Mouse (Mus musculus): ENCODE measurements at regions not wholly inside any gene's neighbourhood (a gene's known extent, or its start where the extent isn't known, plus 50 kb on each side); places are given as distances from the start of the nearest gene placed in this dataset.

GRCm38 (mm10) chr15:56158726-56159125 is 1318.7 kb downstream of the Slc22a22 start:
- TF ChIP-seq POLR2AphosphoS2 (IDR thresholded peaks at IDR 0.05; ENCODE audit: low read depth, low read length) (no peak), USF2 (conservative IDR thresholded peaks at IDR 0.05; ENCODE audit: low read depth, low read length) (no peak), RCOR1 (conservative IDR thresholded peaks at IDR 0.05; ENCODE audit: low read depth, low read length) (no peak)

Data from CH12.LX (cell line).